Mouse (Mus musculus) intestine, embryonic 15.5 days (tissue): ENCODE measurements around the gene Mrpl44. TPM values are rescaled to one million over a fixed set of nuclear protein-coding genes. Genes with fewer than 3 reads are reported as not detected.

ENCODE experiments used
- ATAC-seq: fragments of 200-750 bp; cut with Nextera tagmentation; 2 replicates; pipeline ENCODE4 v1.8.0; 2017; ENCODE audit warnings: moderate TSS enrichment, moderate library complexity
- H3K27ac ChIP-seq: fragments of 300-500 bp; sonication (generic); 2 replicates; pipeline ENCODE4 v1.5.1; 2015; ENCODE audit warnings: mild to moderate bottlenecking, inconsistent platforms
- H3K27me3 ChIP-seq: fragments of 300-500 bp; sonication (generic); replicated peaks from 2 replicates; pipeline ENCODE4 v1.6.1; 2015; ENCODE audit warnings: inconsistent platforms
- H3K36me3 ChIP-seq: fragments of 300-500 bp; sonication (generic); 2 replicates; pipeline ENCODE4 v1.6.1; 2015; ENCODE audit warnings: inconsistent platforms
- H3K4me1 ChIP-seq: fragments of 300-500 bp; sonication (generic); replicated peaks from 2 replicates; pipeline ENCODE4 v1.6.1; 2015; ENCODE audit warnings: inconsistent platforms
- H3K4me2 ChIP-seq: fragments of 300-500 bp; sonication (generic); replicated peaks from 2 replicates; pipeline ENCODE4 v1.6.1; 2015; ENCODE audit warnings: mild to moderate bottlenecking, inconsistent platforms
- H3K4me3 ChIP-seq: fragments of 300-500 bp; sonication (generic); replicated peaks from 2 replicates; pipeline ENCODE4 v1.5.1; 2015; ENCODE audit warnings: inconsistent platforms
- H3K9ac ChIP-seq: fragments of 300-500 bp; sonication (generic); 2 replicates; pipeline ENCODE4 v1.6.1; 2015; ENCODE audit warnings: inconsistent platforms
- H3K9me3 ChIP-seq: fragments of 300-500 bp; sonication (generic); 2 replicates; pipeline ENCODE4 v1.6.1; 2016; ENCODE audit warnings: inconsistent platforms
- WGBS: fragments of 180-500 bp; shearing (Covaris S2); methylation state at CpG from one replicate; pipeline ENCODE4 v1.1.7; 2015; 5-methylcytosine and 5-hydroxymethylcytosine counted together
- polyA plus RNA-seq: library from polyadenylated mRNA; unstranded; fragments of >200 nt; fragmentation: Nextera tagmentation; extraction: Ambion mirVana; gene quantifications from 2 replicates; pipeline ENCODE4 v1.2.1, GENCODE M21; 2015

The Mrpl44 gene
- polyA plus RNA-seq, 1 experiment from 2014 or later, result 54.7 TPM

DNA sequence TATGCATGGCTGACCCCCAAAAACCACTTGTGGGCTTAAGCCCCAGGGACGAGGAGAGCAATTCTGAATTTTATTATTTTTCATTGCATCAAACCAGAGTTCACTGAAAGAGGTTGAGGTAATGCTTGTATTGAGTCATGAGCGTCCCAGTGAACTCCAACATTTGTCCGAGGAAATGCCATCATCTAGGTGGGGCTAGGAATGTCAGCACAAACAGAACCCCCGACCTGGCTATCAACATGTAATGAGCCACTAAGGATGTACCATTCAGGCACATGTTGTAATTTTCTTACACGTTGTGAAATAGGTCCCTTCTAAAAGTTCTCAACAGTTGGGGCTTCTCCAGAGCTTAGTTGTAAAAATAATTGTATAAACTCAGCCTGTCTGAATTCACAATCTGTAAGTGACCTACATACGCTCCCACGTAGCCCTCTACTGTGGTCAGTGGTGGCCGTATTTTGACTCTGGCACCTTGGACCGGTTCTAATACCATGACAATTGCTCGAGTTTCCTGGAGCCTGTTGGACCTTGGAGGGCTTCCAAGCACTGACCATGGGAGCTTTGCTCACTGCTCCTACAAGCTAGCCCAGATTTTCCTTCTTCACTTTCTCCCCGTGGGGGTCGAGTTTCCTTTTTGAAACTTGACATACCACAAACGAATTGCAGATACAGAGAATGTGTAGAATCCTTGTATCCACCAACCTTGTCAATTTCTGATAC, 47.1 kb downstream of the Mrpl44 start:
- Histone ChIP-seq H3K4me3 (no peak overlapping the region), H3K9ac (no peak overlapping the region), H3K9me3 (no peaks in the 10 kb centered on the region), H3K4me2 (0 out of 2 replicates have a peak overlapping the region, but pooled peaks have one; percentile 43), H3K36me3 (no peaks in the 10 kb centered on the region), H3K27ac (no peak overlapping the region), H3K4me1 (0 out of 2 replicates have a peak, but pooled peaks cover 2% of the 10 kb centered on the region), H3K27me3 (no peaks in the 10 kb centered on the region)
- WGBS, result 58% methylated on average over 13 of the region's 13 CpGs
- ATAC-seq, result no peak

DNA sequence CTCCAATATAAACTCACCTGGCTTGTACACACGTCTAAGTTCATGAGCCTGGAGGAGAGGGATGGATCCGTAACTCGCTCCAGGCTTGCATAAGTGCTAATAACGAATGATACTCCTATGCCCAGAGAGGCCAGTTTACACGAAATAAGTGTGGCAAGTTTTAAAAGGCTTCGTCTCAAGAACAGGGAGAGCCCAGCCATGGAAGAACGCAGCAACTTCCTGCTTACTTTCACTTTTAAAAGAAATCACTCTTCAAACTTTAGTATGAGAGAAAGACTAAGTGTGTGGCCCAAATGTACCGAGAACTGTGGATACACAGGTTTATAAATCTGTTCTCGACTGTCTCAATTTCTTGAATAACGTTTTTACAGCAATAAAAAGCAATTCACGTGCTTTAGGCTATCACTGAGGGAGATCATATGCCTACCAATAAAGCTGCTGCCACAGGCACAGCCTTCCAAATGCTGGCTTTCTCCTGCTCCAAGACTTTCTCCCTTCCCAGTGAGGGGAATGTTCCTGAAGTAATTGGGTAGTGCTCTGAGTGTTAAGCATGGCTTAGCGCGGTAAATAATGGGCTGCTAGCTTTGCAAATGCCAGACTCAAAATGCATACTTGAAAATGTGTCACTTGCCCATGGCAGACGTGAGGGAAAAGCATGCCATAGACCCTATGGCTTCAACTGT, 48.3 kb downstream of the Mrpl44 start:
- ATAC-seq, result no peak
- Histone ChIP-seq H3K9ac (no peak overlapping the region), H3K27me3 (no peaks in the 10 kb centered on the region), H3K27ac (peak overlapping the region; percentile 9; the same call in 1 of the 2 replicates), H3K9me3 (no peaks in the 10 kb centered on the region), H3K4me2 (peak overlapping the region; percentile 43), H3K4me1 (0 out of 2 replicates have a peak, but pooled peaks cover 2% of the 10 kb centered on the region), H3K36me3 (no peaks in the 10 kb centered on the region), H3K4me3 (0 out of 2 replicates have a peak overlapping the region, but pooled peaks have one; percentile 12)
- 47% methylated on average over 14 of the region's 14 CpGs for WGBS

Other genes starting within 250 kb of the Mrpl44 start
- gene Ap1s3, start 104.0 kb upstream of the Mrpl44 start, polyA plus RNA-seq, result 0.30 and 0.39 TPM in 2 replicates
- 31.3 and 33.1 TPM in 2 replicates for gene Wdfy1, start 125 bp downstream of the Mrpl44 start, polyA plus RNA-seq
- 82.8 and 96.8 TPM in 2 replicates for gene Serpine2, start 85.2 kb downstream of the Mrpl44 start, polyA plus RNA-seq